Mouse (Mus musculus) erythroblast, embryonic 14.5 days (primary cell): Measurements from ENCODE around the gene Cdk13. TPM values are rescaled to one million over a fixed set of nuclear protein-coding genes. Genes with fewer than 3 reads are reported as not detected.

Experiments
- H3K27me3 ChIP-seq: 2 replicates; pipeline ENCODE4 v1.6.1; 2012; ENCODE audit warnings: inconsistent platforms; ENCODE audit not compliant: control insufficient read depth
- H3K36me3 ChIP-seq: 2 replicates; pipeline ENCODE4 v1.6.1; 2012; ENCODE audit warnings: mild to moderate bottlenecking, inconsistent platforms; ENCODE audit not compliant: control insufficient read depth
- H3K4me1 ChIP-seq: 2 replicates; pipeline ENCODE4 v1.6.1; 2012; ENCODE audit warnings: inconsistent platforms; ENCODE audit not compliant: control insufficient read depth
- H3K4me3 ChIP-seq: replicated peaks from 2 replicates; pipeline ENCODE3; 2012; ENCODE audit warnings: moderate library complexity, mild to moderate bottlenecking, inconsistent platforms
- H3K9me3 ChIP-seq: 2 replicates; pipeline ENCODE4 v1.6.1; 2012; ENCODE audit warnings: low read length, inconsistent platforms, mixed read lengths; ENCODE audit not compliant: control insufficient read depth
- GATA1 ChIP-seq: IDR thresholded peaks from 2 replicates; pipeline ENCODE4 v1.6.1; 2012; ENCODE audit warnings: low read length, inconsistent platforms, mixed read lengths
- TAL1 ChIP-seq: IDR thresholded peaks from 3 replicates; pipeline ENCODE4 v1.6.1; 2012; ENCODE audit warnings: low read length, inconsistent platforms, mixed read lengths
- polyA plus RNA-seq: library from polyadenylated mRNA; stranded (reverse); fragments of >175 nt; gene quantifications from 2 replicates; pipeline ENCODE4 v1.2.3, GENCODE M21; 2012

The Cdk13 gene
- polyA plus RNA-seq, 1 experiment = 4.4 TPM

- H3K36me3 ChIP-seq = no peaks in the 10 kb centered on the region
- H3K27me3 ChIP-seq = no peaks in the 10 kb centered on the region
- TF ChIP-seq TAL1 (no peak), GATA1 (no peak)
- H3K4me1 ChIP-seq = peaks cover 11% of the 10 kb centered on the region
- no peak overlapping the region for H3K4me3 ChIP-seq
- H3K9me3 ChIP-seq = no peaks in the 10 kb centered on the region
Observed at GRCm38 (mm10) chr13:17689461-17689860, 115.4 kb downstream of the Cdk13 start.

- Histone ChIP-seq H3K36me3 (no peaks in the 10 kb centered on the region; the same call in 1 of the 2 replicates), H3K9me3 (no peaks in the 10 kb centered on the region), H3K27me3 (no peaks in the 10 kb centered on the region), H3K4me1 (no peaks in the 10 kb centered on the region), H3K4me3 (no peak overlapping the region)
- no peak for TF ChIP-seq GATA1
- no peak for TF ChIP-seq TAL1
Observed at GRCm38 (mm10) chr13:17671122-17671521, 133.8 kb downstream of the Cdk13 start.

GRCm38 (mm10) chr13:17667380-17667779 lies 137.5 kb downstream of the Cdk13 start:
- no peaks in the 10 kb centered on the region for H3K9me3 ChIP-seq
- TF ChIP-seq GATA1 (no peak), TAL1 (no peak)
- H3K27me3 ChIP-seq = no peaks in the 10 kb centered on the region
- no peaks in the 10 kb centered on the region for H3K4me1 ChIP-seq
- H3K4me3 ChIP-seq = no peak overlapping the region
- H3K36me3 ChIP-seq = no peaks in the 10 kb centered on the region; the same call in 1 of the 2 replicates

Other genes with a start within 250 kb of the Cdk13 start
- 1.4 and 2.0 TPM in 2 replicates for gene Mplkip, start 109.9 kb downstream of the Cdk13 start, polyA plus RNA-seq
- gene Sugct, start 109.5 kb downstream of the Cdk13 start, polyA plus RNA-seq = not detected in 2 replicates
- 0.28 and 0.39 TPM in 2 replicates for gene Rala, start 139.1 kb upstream of the Cdk13 start, polyA plus RNA-seq
- 0.17 and 0.39 TPM in 2 replicates for gene Yae1d1, start 188.3 kb upstream of the Cdk13 start, polyA plus RNA-seq